Mouse (Mus musculus): ENCODE measurements around the gene Elf2. TPM values are rescaled to one million over a fixed set of nuclear protein-coding genes. Genes with fewer than 3 reads are reported as not detected.
"Not testable (repeated sequence)": the region's sequence is repeated elsewhere in the genome, so short reads cannot be mapped to it uniquely, and the experiment has no call there.

Elf2 gene
- total RNA-seq, 2 experiments from 2014 or later = 64.6 to 116 TPM

GRCm38 (mm10) chr3:51222302-51222701 is 118.2 kb downstream of the Elf2 start:
- no peak for ATAC-seq (replicated peaks; ENCODE audit: poor library complexity, severe bottlenecking)

- ATAC-seq (replicated peaks; ENCODE audit: poor library complexity, severe bottlenecking) = no peak
Measured at GRCm38 (mm10) chr3:51221847-51222246, 118.6 kb downstream of the Elf2 start.

- no peak for ATAC-seq (replicated peaks; ENCODE audit: poor library complexity, severe bottlenecking)
Measured at GRCm38 (mm10) chr3:51220846-51221245, 119.6 kb downstream of the Elf2 start.

GRCm38 (mm10) chr3:51219213-51219612 is 121.2 kb downstream of the Elf2 start:
- ATAC-seq (replicated peaks; ENCODE audit: poor library complexity, severe bottlenecking) = no peak

GRCm38 (mm10) chr3:51218385-51218784 is 122.1 kb downstream of the Elf2 start:
- not testable (repeated sequence) for ATAC-seq (replicated peaks; ENCODE audit: poor library complexity, severe bottlenecking)

GRCm38 (mm10) chr3:51216351-51216750 is 124.1 kb downstream of the Elf2 start:
- 0 out of 2 replicates have a peak, but pooled peaks have one; percentile 26 for ATAC-seq (replicated peaks; ENCODE audit: poor library complexity, severe bottlenecking)

GRCm38 (mm10) chr3:51215681-51216080 is 124.8 kb downstream of the Elf2 start:
- ATAC-seq (replicated peaks; ENCODE audit: poor library complexity, severe bottlenecking) = no peak

- ATAC-seq (replicated peaks; ENCODE audit: poor library complexity, severe bottlenecking) = no peak
Measured at GRCm38 (mm10) chr3:51213111-51213510, 127.4 kb downstream of the Elf2 start.

- ATAC-seq (replicated peaks; ENCODE audit: poor library complexity, severe bottlenecking) = no peak
Measured at GRCm38 (mm10) chr3:51210485-51210884, 130.0 kb downstream of the Elf2 start.

GRCm38 (mm10) chr3:51209503-51210314 is 130.8 kb downstream of the Elf2 start:
- ATAC-seq (replicated peaks; ENCODE audit: poor library complexity, severe bottlenecking) = peak; percentile 97

GRCm38 (mm10) chr3:51208633-51209032 is 131.8 kb downstream of the Elf2 start:
- no peak for ATAC-seq (replicated peaks; ENCODE audit: poor library complexity, severe bottlenecking)

GRCm38 (mm10) chr3:51206521-51206920 is 133.9 kb downstream of the Elf2 start:
- ATAC-seq (replicated peaks; ENCODE audit: poor library complexity, severe bottlenecking) = no peak

- no peak for ATAC-seq (replicated peaks; ENCODE audit: poor library complexity, severe bottlenecking)
Measured at GRCm38 (mm10) chr3:51204897-51205296, 135.6 kb downstream of the Elf2 start.

- no peak for ATAC-seq (replicated peaks; ENCODE audit: poor library complexity, severe bottlenecking)
Measured at GRCm38 (mm10) chr3:51204441-51204840, 136.0 kb downstream of the Elf2 start.

GRCm38 (mm10) chr3:51203906-51204305 is 136.6 kb downstream of the Elf2 start:
- ATAC-seq (replicated peaks; ENCODE audit: poor library complexity, severe bottlenecking) = peak; percentile 66

Other genes with a start within 250 kb of the Elf2 start
- gene Noct, start 116.2 kb downstream of the Elf2 start, total RNA-seq (2014; fragmentation: Nextera tagmentation) = 13.9 and 24.0 TPM in 2 replicates
- 7.0 and 9.5 TPM in 2 replicates for gene Noct, start 116.2 kb downstream of the Elf2 start, total RNA-seq (2017)
- gene Mgarp, start 56.1 kb upstream of the Elf2 start, total RNA-seq (2014; fragmentation: Nextera tagmentation) = not detected in 2 replicates
- not detected in 2 replicates for gene Mgarp, start 56.1 kb upstream of the Elf2 start, total RNA-seq (2017)
- gene Ndufc1, start 68.3 kb upstream of the Elf2 start, total RNA-seq (2014; fragmentation: Nextera tagmentation) = 243 and 263 TPM in 2 replicates
- gene Ndufc1, start 68.3 kb upstream of the Elf2 start, total RNA-seq (2017) = 76.8 and 110 TPM in 2 replicates
- gene Naa15, start 74.5 kb upstream of the Elf2 start, total RNA-seq (2014; fragmentation: Nextera tagmentation) = 74.4 and 89.1 TPM in 2 replicates
- 114 and 126 TPM in 2 replicates for gene Naa15, start 74.5 kb upstream of the Elf2 start, total RNA-seq (2017)
- 6.4 and 7.8 TPM in 2 replicates for gene Rab33b, start 143.3 kb upstream of the Elf2 start, total RNA-seq (2014; fragmentation: Nextera tagmentation)
- gene Rab33b, start 143.3 kb upstream of the Elf2 start, total RNA-seq (2017) = 8.9 and 13.7 TPM in 2 replicates
- gene Setd7, start 220.2 kb upstream of the Elf2 start, total RNA-seq (2014; fragmentation: Nextera tagmentation) = 37.3 and 41.6 TPM in 2 replicates
- 26.5 and 29.9 TPM in 2 replicates for gene Setd7, start 220.2 kb upstream of the Elf2 start, total RNA-seq (2017)